Mouse (Mus musculus): ENCODE data around the gene Ebpl. TPM values are rescaled to one million over a fixed set of nuclear protein-coding genes. Genes with fewer than 3 reads are reported as not detected.

Gene Ebpl
- polyA plus RNA-seq (2012; ENCODE audit: low replicate concordance), result 0.48 and 0.77 TPM in 2 replicates

GRCm38 (mm10) chr14:61360131-61360980, at the start of gene Ebpl:
Gene Ebpl (minus strand): TSS chr14:61360439.

DNA sequence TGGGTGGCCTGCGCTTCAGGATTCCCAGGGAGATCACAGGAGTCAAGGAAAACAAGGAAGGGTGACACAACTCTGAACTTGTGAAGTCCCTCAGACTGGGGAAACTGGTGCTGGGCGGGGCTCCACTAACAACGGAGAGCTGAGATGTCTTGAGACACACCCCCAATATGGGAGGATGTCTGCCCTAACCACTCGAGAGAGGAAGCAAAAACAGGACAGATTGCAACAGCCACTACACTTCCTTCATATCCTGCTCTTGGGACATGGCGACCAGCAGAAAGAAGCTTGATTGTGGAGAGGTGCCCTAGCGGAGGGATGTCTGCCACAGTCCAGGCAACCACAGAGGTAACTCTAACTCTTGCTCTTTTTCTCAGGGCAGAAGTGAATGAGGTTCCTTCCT, 50.6 kb downstream of the Ebpl start, which contains the start of gene Arl11:
Arl11 (plus strand) TSS at position 161 of the 400 bp plus-strand sequence.

Other genes with a start within 250 kb of the Ebpl start
- 0.89 and 1.4 TPM in 2 replicates for gene Sacs, start 222.0 kb downstream of the Ebpl start, polyA plus RNA-seq (2012; ENCODE audit: low replicate concordance)
- not detected in 2 replicates for gene Sgcg, start 101.9 kb downstream of the Ebpl start, polyA plus RNA-seq (2012; ENCODE audit: low replicate concordance)
- 0.15 and 0.50 TPM in 2 replicates for gene Arl11, start 50.7 kb downstream of the Ebpl start, polyA plus RNA-seq (2012; ENCODE audit: low replicate concordance)
- 3.7 and 10.9 TPM in 2 replicates for gene Kpna3, start 79.4 kb upstream of the Ebpl start, polyA plus RNA-seq (2012; ENCODE audit: low replicate concordance)
- 2.3 and 3.8 TPM in 2 replicates for gene Spryd7, start 196.4 kb upstream of the Ebpl start, polyA plus RNA-seq (2012; ENCODE audit: low replicate concordance)
- 0.15 TPM in 1 of 2 replicates, not detected in the other for gene Trim13, start 237.8 kb upstream of the Ebpl start, polyA plus RNA-seq (2012; ENCODE audit: low replicate concordance)
- gene Kcnrg, start 247.0 kb upstream of the Ebpl start, polyA plus RNA-seq (2012; ENCODE audit: low replicate concordance), result not detected in 2 replicates

Measured in leukemia stem cell, adult 10-12 weeks (primary cell).